Mouse (Mus musculus) forebrain, postnatal 0 days (tissue): ENCODE results near the gene Rhbdl1. TPM values are rescaled to one million over a fixed set of nuclear protein-coding genes. Genes with fewer than 3 reads are reported as not detected.
A peak's percentile ranks its signal among the peaks of the same experiment; 100 is the strongest.
"Not testable (repeated sequence)": the region's sequence is repeated elsewhere in the genome, so short reads cannot be mapped to it uniquely, and the experiment has no call there.

Source experiments
- ATAC-seq: fragments of 200-750 bp; cut with Nextera tagmentation; 2 replicates; pipeline ENCODE4 v1.8.0; 2017; ENCODE audit warnings: mild to moderate bottlenecking, moderate library complexity
- DNase-seq: peaks from one replicate; pipeline ENCODE4 v3.0.0-alpha.2; 2015
- H3K27ac ChIP-seq: fragments of 300-500 bp; sonication (generic); 2 replicates; pipeline ENCODE4 v1.5.1; 2014; ENCODE audit warnings: low read depth, mild to moderate bottlenecking, antibody characterized with exemption, low read length, moderate library complexity, mixed read lengths
- H3K27me3 ChIP-seq: fragments of 300-500 bp; sonication (generic); 2 replicates; pipeline ENCODE4 v1.6.1; 2014; ENCODE audit warnings: mild to moderate bottlenecking, low read length, mixed read lengths; ENCODE audit not compliant: insufficient read depth
- H3K36me3 ChIP-seq: fragments of 300-500 bp; sonication (generic); 2 replicates; pipeline ENCODE4 v1.6.1; 2014; ENCODE audit warnings: mild to moderate bottlenecking, moderate library complexity; ENCODE audit not compliant: insufficient read depth
- H3K4me1 ChIP-seq: fragments of 300-500 bp; sonication (generic); 2 replicates; pipeline ENCODE4 v1.6.1; 2014; ENCODE audit warnings: antibody characterized with exemption; ENCODE audit not compliant: insufficient read depth
- H3K4me2 ChIP-seq: fragments of 300-500 bp; sonication (generic); 2 replicates; pipeline ENCODE4 v1.6.1; 2014; ENCODE audit warnings: low read depth, mild to moderate bottlenecking, moderate library complexity
- H3K4me3 ChIP-seq: fragments of 300-500 bp; sonication (generic); 2 replicates; pipeline ENCODE4 v1.5.1; 2014; ENCODE audit warnings: low read depth, low read length, mixed read lengths
- H3K9ac ChIP-seq: fragments of 300-500 bp; sonication (generic); 2 replicates; pipeline ENCODE4 v1.6.1; 2014; ENCODE audit warnings: mild to moderate bottlenecking
- H3K9me3 ChIP-seq: fragments of 300-500 bp; sonication (generic); 2 replicates; pipeline ENCODE4 v1.6.1; 2016; ENCODE audit warnings: low read length
- CTCF ChIP-seq: sonication (generic); IDR thresholded peaks from 2 replicates; pipeline ENCODE4 v1.5.1; 2016; ENCODE audit warnings: antibody characterized with exemption, control low read depth, low read depth
- WGBS: fragments of 180-500 bp; shearing (Covaris S2); extraction: QIAGEN DNeasy Blood & Tissue Kit; methylation state at CpG from one replicate; pipeline ENCODE4 v1.1.7; 2014; 5-methylcytosine and 5-hydroxymethylcytosine counted together
- polyA plus RNA-seq: library from polyadenylated mRNA; unstranded; fragments of >200 nt; fragmentation: Nextera tagmentation; extraction: Ambion mirVana; gene quantifications from 2 replicates; pipeline ENCODE4 v1.2.1, GENCODE M21; 2015
- total RNA-seq: library from RNA; depleted of rRNA; stranded (reverse); fragments of >200 nt; gene quantifications from 2 replicates; pipeline ENCODE4 v1.2.3, GENCODE M21; 2014

Rhbdl1 gene
- total and polyA plus RNA-seq, 2 experiments from 2014 or later, result 83.3 to 85.4 TPM

GRCm38 (mm10) chr17:25813471-25813870 lies 23.6 kb downstream of the Rhbdl1 start:
- H3K9me3 ChIP-seq, result no peaks in the 10 kb centered on the region
- 3% methylated on average over 20 of the region's 20 CpGs for WGBS
- peak; percentile 67 for TF ChIP-seq CTCF
- peaks cover 22% of the 10 kb centered on the region for H3K36me3 ChIP-seq
- peak overlapping the region; percentile 41 for H3K9ac ChIP-seq
- peak overlapping the region; percentile 38 for H3K4me2 ChIP-seq
- H3K4me3 ChIP-seq, result no peak overlapping the region
- peak; percentile 65 for DNase-seq
- ATAC-seq, result peak; percentile 38
- peak overlapping the region; percentile 57 for H3K27ac ChIP-seq
- no peaks in the 10 kb centered on the region for H3K27me3 ChIP-seq
- peaks cover 24% of the 10 kb centered on the region for H3K4me1 ChIP-seq

- no peak overlapping the region for H3K27ac ChIP-seq
- H3K9me3 ChIP-seq, result no peaks in the 10 kb centered on the region
- TF ChIP-seq CTCF, result no peak
- no peak overlapping the region for H3K9ac ChIP-seq
- H3K4me1 ChIP-seq, result peaks cover 29% of the 10 kb centered on the region
- H3K4me3 ChIP-seq, result no peak overlapping the region; the same call in 1 of the 2 replicates
- ATAC-seq (no peak), DNase-seq (no peak)
- no peaks in the 10 kb centered on the region for H3K27me3 ChIP-seq
- 72% methylated on average over 4 of the region's 4 CpGs for WGBS
- H3K36me3 ChIP-seq, result no peaks in the 10 kb centered on the region
- H3K4me2 ChIP-seq, result peak overlapping the region; percentile 65; the same call in 1 of the 2 replicates
Measured at GRCm38 (mm10) chr17:25810890-25811289, 26.2 kb downstream of the Rhbdl1 start.

- Histone ChIP-seq H3K36me3 (no peaks in the 10 kb centered on the region), H3K4me2 (peak overlapping the region; percentile 65), H3K9ac (peak overlapping the region; percentile 97), H3K4me3 (peak overlapping the region; percentile 95), H3K27me3 (no peaks in the 10 kb centered on the region), H3K9me3 (no peaks in the 10 kb centered on the region), H3K27ac (peak overlapping the region; percentile 96), H3K4me1 (peaks cover 29% of the 10 kb centered on the region)
- peak; percentile 40 for TF ChIP-seq CTCF
- DNase-seq (no peak), ATAC-seq (peak; percentile 12; the same call in 1 of the 2 replicates)
- 11% methylated on average over 25 of the region's 25 CpGs for WGBS
Measured at GRCm38 (mm10) chr17:25809606-25810340, 27.3 kb downstream of the Rhbdl1 start.

- peak; percentile 97 for DNase-seq
- 1% methylated on average over 91 of the region's 100 CpGs for WGBS
- Histone ChIP-seq H3K36me3 (no peaks in the 10 kb centered on the region), H3K27ac (peak within 1 kb of the TSS; percentile 96), H3K27me3 (no peaks in the 10 kb centered on the region), H3K4me3 (peak within 1 kb of the TSS; percentile 95), H3K9me3 (no peaks in the 10 kb centered on the region), H3K4me2 (peak within 1 kb of the TSS; percentile 65), H3K9ac (peak within 1 kb of the TSS; percentile 97), H3K4me1 (peaks cover 29% of the 10 kb centered on the region)
- TF ChIP-seq CTCF, result peak; percentile 58
- peak; percentile 92 for ATAC-seq
Measured at GRCm38 (mm10) chr17:25808789-25809605, 28.1 kb downstream of the Rhbdl1 start, which contains the start of gene Fbxl16. Gene Fbxl16, plus strand, starts transcription at chr17:25809085.

GRCm38 (mm10) chr17:25808028-25808427 lies 29.1 kb downstream of the Rhbdl1 start:
- peak; percentile 36 for DNase-seq
- H3K36me3 ChIP-seq, result no peaks in the 10 kb centered on the region
- peak overlapping the region; percentile 65 for H3K4me2 ChIP-seq
- H3K27ac ChIP-seq, result peak overlapping the region; percentile 96
- no peaks in the 10 kb centered on the region for H3K27me3 ChIP-seq
- peak overlapping the region; percentile 95 for H3K4me3 ChIP-seq
- WGBS, result 35% methylated on average over 5 of the region's 5 CpGs
- no peak for ATAC-seq
- H3K9me3 ChIP-seq, result no peaks in the 10 kb centered on the region
- peak overlapping the region; percentile 97 for H3K9ac ChIP-seq
- H3K4me1 ChIP-seq, result peaks cover 23% of the 10 kb centered on the region
- TF ChIP-seq CTCF, result no peak

GRCm38 (mm10) chr17:25807452-25807851 lies 29.6 kb downstream of the Rhbdl1 start:
- not testable (repeated sequence) for H3K4me3 ChIP-seq, H3K4me2 ChIP-seq, ATAC-seq, H3K27ac ChIP-seq, H3K27me3 ChIP-seq, DNase-seq, H3K9me3 ChIP-seq, H3K9ac ChIP-seq, H3K36me3 ChIP-seq
- peaks cover 23% of the 10 kb centered on the region for H3K4me1 ChIP-seq
- WGBS, result 55% methylated on average over 2 of the region's 2 CpGs
- peak; percentile 46 for TF ChIP-seq CTCF

- no peaks in the 10 kb centered on the region for H3K36me3 ChIP-seq
- no peak overlapping the region for H3K9ac ChIP-seq
- ATAC-seq (no peak), DNase-seq (no peak)
- no peaks in the 10 kb centered on the region for H3K27me3 ChIP-seq
- H3K4me2 ChIP-seq, result no peak overlapping the region
- H3K27ac ChIP-seq, result no peak overlapping the region
- no peak overlapping the region for H3K4me3 ChIP-seq
- H3K4me1 ChIP-seq, result peaks cover 27% of the 10 kb centered on the region
- 90% methylated on average over 4 of the region's 4 CpGs for WGBS
- H3K9me3 ChIP-seq, result no peaks in the 10 kb centered on the region
- no peak for TF ChIP-seq CTCF
Measured at GRCm38 (mm10) chr17:25806507-25806906, 30.6 kb downstream of the Rhbdl1 start.
